Mouse (Mus musculus) C2C12 (cell line): Measurements from ENCODE around the gene Vmn2r7.

Experiments used
- CTCF ChIP-seq: IDR thresholded peaks from one replicate; pipeline ENCODE4 v1.5.1; 2011; ENCODE audit not compliant: control insufficient read depth, insufficient read depth, insufficient read length
- MAX ChIP-seq: IDR thresholded peaks from one replicate; pipeline ENCODE4 v1.6.1; 2011; ENCODE audit warnings: mild to moderate bottlenecking, control low read depth
- USF1 ChIP-seq: IDR thresholded peaks from one replicate; pipeline ENCODE4 v1.6.1; 2011; ENCODE audit warnings: low read depth, mild to moderate bottlenecking, control low read depth, moderate library complexity

DNA sequence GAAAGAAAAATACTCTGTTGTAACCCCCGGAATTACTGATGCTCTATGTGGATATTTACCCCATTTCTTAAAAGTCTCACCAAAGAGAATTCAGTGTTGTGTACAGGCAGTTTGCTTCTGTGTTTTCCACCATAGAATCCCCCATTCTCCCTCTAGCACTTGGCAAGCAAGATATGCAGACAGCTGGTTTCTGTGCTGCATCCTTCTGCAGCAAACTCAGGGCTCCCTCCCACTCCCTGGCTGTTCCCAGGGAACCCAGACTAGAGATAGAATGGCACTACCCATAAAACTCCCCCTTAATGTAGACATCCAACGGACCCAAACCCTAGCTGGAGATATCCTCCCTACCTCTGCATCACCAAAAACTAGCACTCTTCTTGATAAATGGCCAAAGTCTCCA, 88.4 kb downstream of the Vmn2r7 start:
- no peak for TF ChIP-seq MAX
- TF ChIP-seq CTCF: no peak
- TF ChIP-seq USF1: no peak
